Mouse (Mus musculus) G1E (cell line): ENCODE measurements around the gene A3galt2. TPM values are rescaled to one million over a fixed set of nuclear protein-coding genes. Genes with fewer than 3 reads are reported as not detected.

ENCODE experiments used
- ATAC-seq: 2 replicates; pipeline ENCODE4 v1.8.0; 2016; ENCODE audit warnings: mild to moderate bottlenecking; ENCODE audit not compliant: insufficient number of reproducible peaks, poor library complexity, low FRiP score, severe bottlenecking; ENCODE audit errors: extremely low read depth
- DNase-seq: peaks from one replicate; pipeline ENCODE4 v3.0.0; 2012; ENCODE audit warnings: low spot score
- H3K27me3 ChIP-seq: 2 replicates; pipeline ENCODE4 v1.6.1; 2012; ENCODE audit warnings: mild to moderate bottlenecking, low read length, inconsistent platforms; ENCODE audit not compliant: insufficient read depth
- H3K36me3 ChIP-seq: replicated peaks from 2 replicates; pipeline ENCODE3; 2012; ENCODE audit warnings: mild to moderate bottlenecking, inconsistent platforms
- H3K4me1 ChIP-seq: 2 replicates; pipeline ENCODE4 v1.6.1; 2012; ENCODE audit warnings: low read depth, low read length, inconsistent platforms, mixed read lengths; ENCODE audit not compliant: insufficient read depth
- H3K4me3 ChIP-seq: 2 replicates; pipeline ENCODE4 v1.5.1; 2012; ENCODE audit warnings: low read depth, mild to moderate bottlenecking, inconsistent platforms, low read length, moderate library complexity, mixed read lengths
- H3K9me3 ChIP-seq: replicated peaks from 2 replicates; pipeline ENCODE4 v1.6.1; 2012; ENCODE audit warnings: inconsistent platforms
- CTCF ChIP-seq: IDR thresholded peaks from 2 replicates; pipeline ENCODE4 v1.5.1; 2012; ENCODE audit warnings: low read depth, low read length, inconsistent platforms, mixed read lengths
- GATA1 ChIP-seq: IDR thresholded peaks from 2 replicates; pipeline ENCODE4 v1.6.1; 2012; ENCODE audit warnings: borderline replicate concordance, low read length, inconsistent platforms, mixed read lengths
- GATA2 ChIP-seq: IDR thresholded peaks from 2 replicates; pipeline ENCODE4 v1.6.1; 2012; ENCODE audit warnings: low read depth, low read length, inconsistent platforms, borderline replicate concordance
- POLR2AphosphoS5 ChIP-seq: IDR thresholded peaks from 2 replicates; pipeline ENCODE4 v1.6.1; 2012; ENCODE audit warnings: low read depth, low read length, inconsistent platforms; ENCODE audit not compliant: insufficient replicate concordance
- TAL1 ChIP-seq: conservative IDR thresholded peaks from 2 replicates; pipeline ENCODE4 v1.6.1; 2012; ENCODE audit warnings: low read depth, low read length, inconsistent platforms, mixed read lengths
- polyA plus RNA-seq: library from polyadenylated mRNA; stranded (reverse); fragments of >175 nt; gene quantifications from 2 replicates; pipeline ENCODE4 v1.2.3, GENCODE M21; 2012
- total RNA-seq, 2 experiments: library from RNA; stranded (forward) in 1 of 2; stranded (reverse) in 1 of 2; fragments of 200-1000 nt in 1 of 2; fragments of >200 nt in 1 of 2; fragmentation: Nextera tagmentation in 1 of 2; gene quantifications; 2 replicates each; pipeline ENCODE4 v1.2.3; 2014 to 2017

Gene A3galt2
- total and polyA plus RNA-seq, 3 experiments, result 0.16 TPM; not detected in 2

DNA sequence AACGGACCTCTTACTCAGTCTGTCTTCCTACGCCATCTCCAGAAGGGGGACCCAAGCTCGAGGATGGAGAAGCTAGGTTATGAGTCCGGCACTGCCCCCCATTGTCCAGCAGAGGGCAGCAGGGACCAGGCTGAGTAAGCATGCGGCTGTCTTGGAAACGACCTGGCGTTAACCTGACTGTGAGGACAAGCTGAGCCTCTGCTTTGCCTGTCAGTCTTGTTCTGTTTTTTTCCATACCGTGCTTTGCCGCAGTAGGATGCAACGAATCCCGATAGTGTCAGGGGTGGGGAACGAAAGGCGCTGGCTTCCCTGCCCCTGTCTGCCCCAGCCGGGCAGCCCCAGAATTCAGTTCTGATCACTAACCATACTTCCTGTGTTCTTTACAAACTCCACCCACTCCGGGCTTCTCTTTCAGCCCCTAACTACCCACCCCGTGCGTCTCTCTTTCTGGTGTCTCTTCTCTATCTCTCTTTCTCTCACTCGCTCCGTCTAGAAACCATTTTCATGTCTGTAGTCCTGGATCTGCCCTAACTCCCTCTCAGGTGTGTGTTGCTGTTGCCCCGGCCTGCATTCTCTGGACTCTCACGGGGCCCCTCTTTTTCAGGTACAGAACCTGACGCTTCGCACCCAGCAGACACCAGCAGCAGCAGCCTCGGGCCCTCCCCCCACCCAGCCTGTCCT lies 43.6 kb upstream of the A3galt2 start:
- peak; percentile 84 for DNase-seq
- TF ChIP-seq GATA2 (no peak), CTCF (peak; percentile 97)
- no peaks in the 10 kb centered on the region for H3K36me3 ChIP-seq

GRCm38 (mm10) chr4:128712136-128712655 lies 43.0 kb upstream of the A3galt2 start:
- Histone ChIP-seq H3K9me3 (no peaks in the 10 kb centered on the region), H3K27me3 (peaks cover 68% of the 10 kb centered on the region), H3K4me1 (peaks cover 17% of the 10 kb centered on the region), H3K4me3 (peak overlapping the region; percentile 63; the same call in 1 of the 2 replicates), H3K36me3 (no peaks in the 10 kb centered on the region)
- TF ChIP-seq CTCF, result no peak
- no peak for TF ChIP-seq GATA2
- TF ChIP-seq TAL1, result no peak
- TF ChIP-seq GATA1, result no peak
- no peak for TF ChIP-seq POLR2AphosphoS5
- ATAC-seq (no peak), DNase-seq (no peak)

More for the DNA sequence above, 43.6 kb upstream of the A3galt2 start:
- peak overlapping the region; percentile 63 for H3K4me3 ChIP-seq
- peaks cover 17% of the 10 kb centered on the region for H3K4me1 ChIP-seq
- peak; percentile 89 for ATAC-seq
- H3K27me3 ChIP-seq, result peaks cover 68% of the 10 kb centered on the region
- H3K9me3 ChIP-seq, result no peaks in the 10 kb centered on the region

DNA sequence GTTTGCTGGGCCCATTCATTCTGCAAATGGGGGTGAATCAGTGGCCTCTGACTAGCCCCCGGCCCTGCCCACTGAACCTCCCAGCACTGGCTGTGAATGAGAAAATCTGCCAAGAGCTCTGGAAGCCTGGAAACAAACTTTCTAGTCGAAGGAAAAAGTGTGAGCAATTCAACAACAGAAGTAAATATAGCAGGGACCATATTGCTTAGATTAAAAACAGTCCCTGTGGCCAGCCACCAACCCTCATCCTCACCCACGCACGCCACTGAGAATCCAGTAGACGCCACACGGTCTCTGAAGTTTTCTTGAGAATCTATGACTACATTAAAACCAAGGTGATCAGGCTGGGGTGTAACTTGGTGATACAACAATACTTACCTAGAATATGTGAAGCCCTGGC lies 42.2 kb upstream of the A3galt2 start:
- DNase-seq (no peak), ATAC-seq (no peak)
- H3K9me3 ChIP-seq, result no peaks in the 10 kb centered on the region
- TF ChIP-seq TAL1, result no peak
- TF ChIP-seq POLR2AphosphoS5, result no peak
- peaks cover 71% of the 10 kb centered on the region for H3K27me3 ChIP-seq
- peaks cover 17% of the 10 kb centered on the region for H3K4me1 ChIP-seq
- no peak overlapping the region for H3K4me3 ChIP-seq
- no peaks in the 10 kb centered on the region for H3K36me3 ChIP-seq

DNA sequence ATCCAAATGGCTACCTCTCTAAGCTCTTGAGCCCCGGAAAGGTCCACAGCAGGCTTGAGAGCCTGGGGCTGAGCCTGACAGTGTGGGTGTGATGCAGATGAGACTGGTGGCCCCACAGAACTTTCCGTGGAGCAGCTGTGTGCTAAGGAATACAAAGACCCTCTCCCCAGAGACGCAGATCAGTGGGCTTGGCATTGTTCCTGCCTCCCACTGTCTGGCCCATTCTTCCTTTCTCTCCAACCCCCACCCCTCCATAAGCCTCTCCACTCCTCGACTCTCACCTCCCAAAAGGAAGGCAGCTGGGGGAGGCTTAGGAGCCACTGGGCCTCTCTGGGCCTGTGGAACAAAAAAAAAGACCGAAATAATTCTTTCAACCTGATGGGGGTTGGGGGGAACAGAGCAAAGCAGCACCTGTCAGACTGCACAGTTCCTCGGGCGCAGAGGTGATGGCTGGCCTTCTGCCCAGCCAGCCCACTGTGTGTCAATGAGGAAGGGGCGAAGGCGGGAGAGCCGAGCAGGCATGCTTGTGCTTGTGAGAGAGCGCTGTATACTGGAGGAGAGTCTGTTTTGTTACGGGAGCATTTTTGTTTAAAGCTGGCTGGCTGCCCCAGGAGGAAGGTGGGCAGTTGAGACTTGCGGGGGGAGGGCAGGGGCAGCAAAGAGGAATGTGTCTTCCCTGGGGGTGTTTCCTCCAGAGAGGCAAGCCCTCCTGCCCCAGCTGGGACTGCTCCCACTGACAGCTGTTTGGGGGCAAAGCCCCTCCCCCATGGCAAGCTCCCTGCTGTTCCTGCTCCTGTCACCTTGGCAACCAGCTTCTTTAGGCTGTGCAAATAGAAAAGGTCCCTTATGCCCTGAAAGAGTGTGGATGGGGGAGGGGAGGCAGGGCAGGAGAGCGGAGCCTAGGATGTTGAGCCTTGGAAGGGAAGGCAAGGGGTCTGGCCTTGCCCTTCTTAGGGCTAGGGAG lies 39.6 kb upstream of the A3galt2 start:
- DNase-seq, result no peak
- peaks cover 17% of the 10 kb centered on the region for H3K4me1 ChIP-seq
- no peak for ATAC-seq

DNA sequence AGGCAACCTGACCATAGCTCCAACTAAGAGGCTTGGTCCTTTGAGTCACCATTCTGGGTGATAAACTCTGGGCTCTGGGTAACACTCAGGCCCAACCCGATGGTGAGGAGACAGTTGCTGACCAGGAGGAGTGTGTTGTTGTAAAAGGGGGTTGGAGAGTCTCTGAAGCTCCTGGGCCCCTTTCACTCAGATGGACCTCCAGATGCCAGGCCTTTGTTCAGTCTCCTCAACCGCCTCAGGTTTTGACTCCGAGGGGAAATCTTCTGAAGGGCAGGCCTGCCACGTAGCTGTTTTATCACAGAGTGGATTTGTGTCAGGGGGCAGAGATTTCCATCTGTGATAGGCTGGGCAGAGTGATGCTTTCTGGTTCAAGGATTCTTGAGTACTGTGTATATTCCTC lies 38.9 kb upstream of the A3galt2 start:
- no peak for TF ChIP-seq GATA2
- no peak for TF ChIP-seq CTCF
- TF ChIP-seq TAL1, result no peak
- no peak for TF ChIP-seq GATA1
- TF ChIP-seq POLR2AphosphoS5, result no peak
- no peak overlapping the region for H3K4me3 ChIP-seq
- H3K36me3 ChIP-seq, result no peaks in the 10 kb centered on the region
- peaks cover 13% of the 10 kb centered on the region for H3K4me1 ChIP-seq
- DNase-seq, result no peak
- ATAC-seq, result no peak
- peaks cover 59% of the 10 kb centered on the region for H3K27me3 ChIP-seq
- H3K9me3 ChIP-seq, result no peaks in the 10 kb centered on the region

More for the DNA sequence above, 39.6 kb upstream of the A3galt2 start:
- no peaks in the 10 kb centered on the region for H3K9me3 ChIP-seq
- H3K27me3 ChIP-seq, result peaks cover 61% of the 10 kb centered on the region
- no peak overlapping the region for H3K4me3 ChIP-seq
- H3K36me3 ChIP-seq, result no peaks in the 10 kb centered on the region
- TF ChIP-seq GATA2, result no peak
- no peak for TF ChIP-seq TAL1
- no peak for TF ChIP-seq GATA1
- TF ChIP-seq CTCF, result no peak
- TF ChIP-seq POLR2AphosphoS5, result no peak

- no peaks in the 10 kb centered on the region for H3K36me3 ChIP-seq
- ATAC-seq (no peak), DNase-seq (no peak)
- TF ChIP-seq POLR2AphosphoS5 (no peak), GATA1 (no peak)
- H3K9me3 ChIP-seq, result no peaks in the 10 kb centered on the region
- H3K4me3 ChIP-seq, result no peak overlapping the region
- H3K27me3 ChIP-seq, result peaks cover 63% of the 10 kb centered on the region
- H3K4me1 ChIP-seq, result peaks cover 9% of the 10 kb centered on the region
These were observed 38.4 kb upstream of the A3galt2 start for GRCm38 (mm10) chr4:128716731-128717130.
